Mouse (Mus musculus): ENCODE measurements around the gene Fam131c. TPM values are rescaled to one million over a fixed set of nuclear protein-coding genes. Genes with fewer than 3 reads are reported as not detected.
A peak's percentile ranks its signal among the peaks of the same experiment; 100 is the strongest.

The Fam131c gene
- polyA plus RNA-seq, 1 experiment from 2014 or later, result 49.8 TPM

GRCm38 (mm10) chr4:141334695-141335094 lies 33.3 kb upstream of the Fam131c start:
- peak; percentile 47; the same call in 1 of the 2 replicates for ATAC-seq
- no peaks in the 10 kb centered on the region for H3K9me3 ChIP-seq (ENCODE audit: control insufficient read depth, low read length)
- no peak overlapping the region for H3K4me3 ChIP-seq (ENCODE audit: low read length)
- peak overlapping the region; percentile 51 for H3K27ac ChIP-seq (ENCODE audit: low read depth, low read length)
- no peaks in the 10 kb centered on the region for H3K36me3 ChIP-seq (ENCODE audit: control insufficient read depth, insufficient read depth, low read length)
- 39% methylated on average over 5 of the region's 5 CpGs for WGBS
- peaks cover 13% of the 10 kb centered on the region; the same call in 1 of the 2 replicates for H3K4me1 ChIP-seq (ENCODE audit: control insufficient read depth, insufficient read depth, low read depth, low read length)
- H3K4me2 ChIP-seq (ENCODE audit: low read length), result no peak overlapping the region
- no peaks in the 10 kb centered on the region for H3K27me3 ChIP-seq (replicated peaks; ENCODE audit: control insufficient read depth, insufficient read depth, low read length)
- H3K9ac ChIP-seq (ENCODE audit: low read depth, low read length), result peak overlapping the region; percentile 6; the same call in 1 of the 2 replicates

GRCm38 (mm10) chr4:141335263-141335796 lies 32.7 kb upstream of the Fam131c start:
- Histone ChIP-seq H3K27ac (ENCODE audit: low read depth, low read length) (peak overlapping the region; percentile 46; the same call in 1 of the 2 replicates), H3K9ac (ENCODE audit: low read depth, low read length) (no peak overlapping the region), H3K4me3 (ENCODE audit: low read length) (no peak overlapping the region), H3K36me3 (ENCODE audit: control insufficient read depth, insufficient read depth, low read length) (no peaks in the 10 kb centered on the region), H3K9me3 (ENCODE audit: control insufficient read depth, low read length) (no peaks in the 10 kb centered on the region), H3K27me3 (replicated peaks; ENCODE audit: control insufficient read depth, insufficient read depth, low read length) (no peaks in the 10 kb centered on the region; the same call in 1 of the 2 replicates), H3K4me1 (ENCODE audit: control insufficient read depth, insufficient read depth, low read depth, low read length) (peaks cover 13% of the 10 kb centered on the region; the same call in 1 of the 2 replicates), H3K4me2 (ENCODE audit: low read length) (no peak overlapping the region)
- peak; percentile 90 for ATAC-seq
- 8% methylated on average over 3 of the region's 3 CpGs for WGBS

- H3K9ac ChIP-seq (ENCODE audit: low read depth, low read length), result no peak overlapping the region
- H3K4me3 ChIP-seq (ENCODE audit: low read length), result no peak overlapping the region
- peaks cover 13% of the 10 kb centered on the region; the same call in 1 of the 2 replicates for H3K4me1 ChIP-seq (ENCODE audit: control insufficient read depth, insufficient read depth, low read depth, low read length)
- no peaks in the 10 kb centered on the region for H3K36me3 ChIP-seq (ENCODE audit: control insufficient read depth, insufficient read depth, low read length)
- H3K27me3 ChIP-seq (replicated peaks; ENCODE audit: control insufficient read depth, insufficient read depth, low read length), result no peaks in the 10 kb centered on the region; the same call in 1 of the 2 replicates
- peak; percentile 46; the same call in 1 of the 2 replicates for ATAC-seq
- 53% methylated on average over 6 of the region's 6 CpGs for WGBS
- H3K9me3 ChIP-seq (ENCODE audit: control insufficient read depth, low read length), result no peaks in the 10 kb centered on the region
- H3K4me2 ChIP-seq (ENCODE audit: low read length), result no peak overlapping the region
- H3K27ac ChIP-seq (ENCODE audit: low read depth, low read length), result peak overlapping the region; percentile 46
Observed at GRCm38 (mm10) chr4:141336196-141336595, 31.8 kb upstream of the Fam131c start.

- no peak for ATAC-seq
- H3K9ac ChIP-seq (ENCODE audit: low read depth, low read length), result no peak overlapping the region
- WGBS, result 30% methylated on average over 6 of the region's 6 CpGs
- H3K4me1 ChIP-seq (ENCODE audit: control insufficient read depth, insufficient read depth, low read depth, low read length), result peaks cover 13% of the 10 kb centered on the region; the same call in 1 of the 2 replicates
- no peaks in the 10 kb centered on the region for H3K36me3 ChIP-seq (ENCODE audit: control insufficient read depth, insufficient read depth, low read length)
- no peaks in the 10 kb centered on the region; the same call in 1 of the 2 replicates for H3K27me3 ChIP-seq (replicated peaks; ENCODE audit: control insufficient read depth, insufficient read depth, low read length)
- H3K9me3 ChIP-seq (ENCODE audit: control insufficient read depth, low read length), result no peaks in the 10 kb centered on the region
- H3K27ac ChIP-seq (ENCODE audit: low read depth, low read length), result peak overlapping the region; percentile 12; the same call in 1 of the 2 replicates
- no peak overlapping the region for H3K4me3 ChIP-seq (ENCODE audit: low read length)
- H3K4me2 ChIP-seq (ENCODE audit: low read length), result no peak overlapping the region
Observed at GRCm38 (mm10) chr4:141337986-141338385, 30.0 kb upstream of the Fam131c start.

GRCm38 (mm10) chr4:141338853-141339252 lies 29.2 kb upstream of the Fam131c start:
- Histone ChIP-seq H3K27me3 (replicated peaks; ENCODE audit: control insufficient read depth, insufficient read depth, low read length) (no peaks in the 10 kb centered on the region; the same call in 1 of the 2 replicates), H3K4me2 (ENCODE audit: low read length) (no peak overlapping the region), H3K4me3 (ENCODE audit: low read length) (no peak overlapping the region), H3K4me1 (ENCODE audit: control insufficient read depth, insufficient read depth, low read depth, low read length) (peaks cover 13% of the 10 kb centered on the region; the same call in 1 of the 2 replicates), H3K27ac (ENCODE audit: low read depth, low read length) (no peak overlapping the region), H3K9ac (ENCODE audit: low read depth, low read length) (no peak overlapping the region), H3K9me3 (ENCODE audit: control insufficient read depth, low read length) (no peaks in the 10 kb centered on the region), H3K36me3 (ENCODE audit: control insufficient read depth, insufficient read depth, low read length) (no peaks in the 10 kb centered on the region)
- WGBS, result 15% methylated on average over 1 of the region's 1 CpGs
- no peak for ATAC-seq

- H3K4me2 ChIP-seq (ENCODE audit: low read length), result no peak overlapping the region
- H3K9ac ChIP-seq (ENCODE audit: low read depth, low read length), result no peak overlapping the region
- peaks cover 4% of the 10 kb centered on the region; the same call in 1 of the 2 replicates for H3K4me1 ChIP-seq (ENCODE audit: control insufficient read depth, insufficient read depth, low read depth, low read length)
- no peaks in the 10 kb centered on the region for H3K9me3 ChIP-seq (ENCODE audit: control insufficient read depth, low read length)
- no peak for ATAC-seq
- H3K27ac ChIP-seq (ENCODE audit: low read depth, low read length), result no peak overlapping the region
- H3K36me3 ChIP-seq (ENCODE audit: control insufficient read depth, insufficient read depth, low read length), result no peaks in the 10 kb centered on the region
- 65% methylated on average over 7 of the region's 7 CpGs for WGBS
- no peak overlapping the region for H3K4me3 ChIP-seq (ENCODE audit: low read length)
- H3K27me3 ChIP-seq (replicated peaks; ENCODE audit: control insufficient read depth, insufficient read depth, low read length), result no peaks in the 10 kb centered on the region; the same call in 1 of the 2 replicates
Observed at GRCm38 (mm10) chr4:141341477-141341876, 26.5 kb upstream of the Fam131c start.

GRCm38 (mm10) chr4:141343515-141343914 lies 24.5 kb upstream of the Fam131c start:
- WGBS, result 56% methylated on average over 7 of the region's 7 CpGs
- H3K4me1 ChIP-seq (ENCODE audit: control insufficient read depth, insufficient read depth, low read depth, low read length), result no peaks in the 10 kb centered on the region
- H3K4me2 ChIP-seq (ENCODE audit: low read length), result no peak overlapping the region
- no peak overlapping the region for H3K27ac ChIP-seq (ENCODE audit: low read depth, low read length)
- no peaks in the 10 kb centered on the region; the same call in 1 of the 2 replicates for H3K27me3 ChIP-seq (replicated peaks; ENCODE audit: control insufficient read depth, insufficient read depth, low read length)
- no peaks in the 10 kb centered on the region for H3K36me3 ChIP-seq (ENCODE audit: control insufficient read depth, insufficient read depth, low read length)
- no peaks in the 10 kb centered on the region for H3K9me3 ChIP-seq (ENCODE audit: control insufficient read depth, low read length)
- no peak overlapping the region for H3K4me3 ChIP-seq (ENCODE audit: low read length)
- H3K9ac ChIP-seq (ENCODE audit: low read depth, low read length), result no peak overlapping the region
- 0 out of 2 replicates have a peak, but pooled peaks have one; percentile 40 for ATAC-seq

- ATAC-seq, result no peak
- Histone ChIP-seq H3K9ac (ENCODE audit: low read depth, low read length) (no peak overlapping the region), H3K27me3 (replicated peaks; ENCODE audit: control insufficient read depth, insufficient read depth, low read length) (no peaks in the 10 kb centered on the region; the same call in 1 of the 2 replicates), H3K9me3 (ENCODE audit: control insufficient read depth, low read length) (no peaks in the 10 kb centered on the region), H3K36me3 (ENCODE audit: control insufficient read depth, insufficient read depth, low read length) (no peaks in the 10 kb centered on the region), H3K4me2 (ENCODE audit: low read length) (no peak overlapping the region), H3K27ac (ENCODE audit: low read depth, low read length) (no peak overlapping the region), H3K4me3 (ENCODE audit: low read length) (no peak overlapping the region), H3K4me1 (ENCODE audit: control insufficient read depth, insufficient read depth, low read depth, low read length) (no peaks in the 10 kb centered on the region)
- 95% methylated on average over 12 of the region's 12 CpGs for WGBS
Observed at GRCm38 (mm10) chr4:141345219-141345618, 22.8 kb upstream of the Fam131c start.

GRCm38 (mm10) chr4:141347365-141347797 lies 20.6 kb upstream of the Fam131c start:
- WGBS, result 54% methylated on average over 8 of the region's 8 CpGs
- no peak overlapping the region for H3K27ac ChIP-seq (ENCODE audit: low read depth, low read length)
- H3K27me3 ChIP-seq (replicated peaks; ENCODE audit: control insufficient read depth, insufficient read depth, low read length), result no peaks in the 10 kb centered on the region
- no peak for ATAC-seq
- H3K4me3 ChIP-seq (ENCODE audit: low read length), result no peak overlapping the region
- H3K4me2 ChIP-seq (ENCODE audit: low read length), result no peak overlapping the region
- no peaks in the 10 kb centered on the region for H3K9me3 ChIP-seq (ENCODE audit: control insufficient read depth, low read length)
- no peaks in the 10 kb centered on the region for H3K36me3 ChIP-seq (ENCODE audit: control insufficient read depth, insufficient read depth, low read length)
- no peak overlapping the region for H3K9ac ChIP-seq (ENCODE audit: low read depth, low read length)
- H3K4me1 ChIP-seq (ENCODE audit: control insufficient read depth, insufficient read depth, low read depth, low read length), result no peaks in the 10 kb centered on the region
